Mouse (Mus musculus) intestine, postnatal 0 days (tissue): ENCODE measurements around the gene Rab35. TPM values are rescaled to one million over a fixed set of nuclear protein-coding genes. Genes with fewer than 3 reads are reported as not detected.

ENCODE experiments used
- ATAC-seq: fragments of 200-750 bp; cut with Nextera tagmentation; 2 replicates; pipeline ENCODE4 v1.8.0; 2017; ENCODE audit warnings: mild to moderate bottlenecking, moderate TSS enrichment, moderate library complexity
- H3K27ac ChIP-seq: fragments of 300-500 bp; sonication (generic); 2 replicates; pipeline ENCODE4 v1.5.1; 2014; ENCODE audit warnings: mild to moderate bottlenecking, low read depth, low read length, moderate library complexity
- H3K27me3 ChIP-seq: fragments of 300-500 bp; sonication (generic); replicated peaks from 2 replicates; pipeline ENCODE4 v1.6.1; 2014; ENCODE audit warnings: low read length, mixed read lengths; ENCODE audit not compliant: control insufficient read depth, insufficient read depth
- H3K36me3 ChIP-seq: fragments of 300-500 bp; sonication (generic); 2 replicates; pipeline ENCODE4 v1.6.1; 2014; ENCODE audit warnings: mild to moderate bottlenecking, moderate library complexity; ENCODE audit not compliant: control insufficient read depth, insufficient read depth
- H3K4me1 ChIP-seq: fragments of 300-500 bp; sonication (generic); replicated peaks from 2 replicates; pipeline ENCODE4 v1.6.1; 2014; ENCODE audit warnings: antibody characterized with exemption, low read length, mixed read lengths; ENCODE audit not compliant: control insufficient read depth, insufficient read depth
- H3K4me2 ChIP-seq: fragments of 300-500 bp; sonication (generic); replicated peaks from 2 replicates; pipeline ENCODE4 v1.6.1; 2014; ENCODE audit warnings: low read depth, mild to moderate bottlenecking, moderate library complexity
- H3K4me3 ChIP-seq: fragments of 300-500 bp; sonication (generic); 2 replicates; pipeline ENCODE4 v1.5.1; 2014; ENCODE audit warnings: low read depth, low read length
- H3K9ac ChIP-seq: fragments of 300-500 bp; sonication (generic); 2 replicates; pipeline ENCODE4 v1.6.1; 2014; ENCODE audit warnings: mild to moderate bottlenecking, low read depth, low read length
- H3K9me3 ChIP-seq: fragments of 300-500 bp; sonication (generic); 2 replicates; pipeline ENCODE4 v1.6.1; 2016; ENCODE audit warnings: mixed run types; ENCODE audit not compliant: control insufficient read depth
- CTCF ChIP-seq: sonication (generic); IDR thresholded peaks from 2 replicates; pipeline ENCODE4 v1.5.1; 2016; ENCODE audit warnings: low read depth, mild to moderate bottlenecking, control low read depth, antibody characterized with exemption, moderate library complexity
- WGBS: fragments of 180-500 bp; shearing (Covaris S2); extraction: QIAGEN DNeasy Blood & Tissue Kit; methylation state at CpG from one replicate; pipeline ENCODE4 v1.1.7; 2014; 5-methylcytosine and 5-hydroxymethylcytosine counted together
- polyA plus RNA-seq: library from polyadenylated mRNA; unstranded; fragments of >200 nt; fragmentation: Nextera tagmentation; extraction: Ambion mirVana; gene quantifications from 2 replicates; pipeline ENCODE4 v1.2.1, GENCODE M21; 2015

The Rab35 gene
- polyA plus RNA-seq, 1 experiment from 2014 or later, result 17.3 TPM

GRCm38 (mm10) chr5:115603561-115603960 lies 28.1 kb upstream of the Rab35 start:
- TF ChIP-seq CTCF, result no peak

GRCm38 (mm10) chr5:115611566-115611965 lies 20.1 kb upstream of the Rab35 start:
- no peak for TF ChIP-seq CTCF
- Histone ChIP-seq H3K9ac (no peak overlapping the region), H3K27me3 (no peaks in the 10 kb centered on the region), H3K27ac (no peak overlapping the region), H3K4me2 (no peak overlapping the region), H3K4me1 (no peaks in the 10 kb centered on the region), H3K9me3 (no peaks in the 10 kb centered on the region), H3K4me3 (no peak overlapping the region), H3K36me3 (peaks cover 92% of the 10 kb centered on the region)
- ATAC-seq, result no peak
- WGBS, result 92% methylated on average over 11 of the region's 11 CpGs

More at GRCm38 (mm10) chr5:115603561-115603960, 28.1 kb upstream of the Rab35 start:
- ATAC-seq, result no peak
- Histone ChIP-seq H3K27ac (no peak overlapping the region), H3K4me3 (no peak overlapping the region), H3K27me3 (no peaks in the 10 kb centered on the region), H3K9me3 (no peaks in the 10 kb centered on the region), H3K4me1 (no peaks in the 10 kb centered on the region), H3K36me3 (peaks cover 85% of the 10 kb centered on the region), H3K4me2 (no peak overlapping the region), H3K9ac (no peak overlapping the region)
- 94% methylated on average over 6 of the region's 6 CpGs for WGBS

- H3K9ac ChIP-seq, result no peak overlapping the region
- H3K27ac ChIP-seq, result no peak overlapping the region
- no peak overlapping the region for H3K4me3 ChIP-seq
- no peak overlapping the region for H3K4me2 ChIP-seq
- ATAC-seq, result no peak
- no peaks in the 10 kb centered on the region for H3K4me1 ChIP-seq
- no peaks in the 10 kb centered on the region for H3K27me3 ChIP-seq
- WGBS, result 85% methylated on average over 9 of the region's 9 CpGs
- TF ChIP-seq CTCF, result no peak
- peaks cover 94% of the 10 kb centered on the region for H3K36me3 ChIP-seq
- H3K9me3 ChIP-seq, result no peaks in the 10 kb centered on the region
Measured at GRCm38 (mm10) chr5:115613332-115613731, 18.4 kb upstream of the Rab35 start.

DNA sequence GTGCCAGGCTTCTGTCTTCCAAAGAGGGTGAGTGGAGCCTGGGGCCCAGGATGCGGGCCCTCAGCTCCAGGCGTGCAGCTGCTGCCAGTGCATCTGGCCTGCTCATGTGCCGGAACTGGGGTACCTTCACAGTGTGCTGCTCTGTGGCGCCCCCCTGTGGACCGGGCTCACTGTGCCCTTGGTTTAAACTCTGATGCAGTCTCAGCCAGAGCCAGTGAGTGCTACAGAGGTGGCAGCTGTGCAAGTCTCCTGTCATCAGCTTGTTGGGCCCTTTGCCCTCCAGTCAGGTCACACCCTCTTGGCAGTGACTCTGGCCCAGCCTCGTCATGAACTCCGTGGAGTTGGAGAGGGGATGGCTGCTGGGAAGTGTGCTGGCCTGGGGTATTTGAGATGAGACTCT lies 16.8 kb upstream of the Rab35 start:
- no peak overlapping the region for H3K9ac ChIP-seq
- H3K36me3 ChIP-seq, result peaks cover 95% of the 10 kb centered on the region
- H3K4me2 ChIP-seq, result no peak overlapping the region
- no peak overlapping the region for H3K4me3 ChIP-seq
- no peaks in the 10 kb centered on the region for H3K9me3 ChIP-seq
- 77% methylated on average over 7 of the region's 7 CpGs for WGBS
- H3K4me1 ChIP-seq, result no peaks in the 10 kb centered on the region
- H3K27me3 ChIP-seq, result no peaks in the 10 kb centered on the region
- no peak overlapping the region; the same call in 1 of the 2 replicates for H3K27ac ChIP-seq
- peak; percentile 48; the same call in 1 of the 2 replicates for ATAC-seq
- peak; percentile 79 for TF ChIP-seq CTCF

GRCm38 (mm10) chr5:115619690-115620089 lies 12.0 kb upstream of the Rab35 start:
- Histone ChIP-seq H3K27ac (no peak overlapping the region), H3K36me3 (peaks cover 67% of the 10 kb centered on the region)
- no peak for ATAC-seq

DNA sequence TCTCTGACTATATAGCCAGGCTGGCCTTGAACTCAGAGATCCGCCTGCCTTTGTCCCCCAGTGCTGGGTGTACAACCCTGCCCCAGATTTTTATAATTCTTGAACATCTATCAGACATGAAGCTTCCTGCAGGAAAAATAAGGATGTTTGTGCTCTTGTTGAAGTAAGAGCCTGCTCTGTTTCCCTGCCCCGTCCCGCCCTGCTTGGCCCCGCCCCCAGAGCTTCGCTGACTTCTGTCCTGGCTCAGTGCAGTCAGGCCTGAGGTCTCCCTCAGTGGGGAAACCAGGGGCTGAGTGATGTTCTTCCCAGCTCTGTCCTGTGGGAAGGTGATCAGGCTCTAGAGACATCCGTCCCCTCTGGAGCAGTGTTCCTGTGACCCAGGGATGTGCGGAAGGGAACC lies 9.0 kb upstream of the Rab35 start:
- Histone ChIP-seq H3K36me3 (peaks cover 39% of the 10 kb centered on the region), H3K27ac (no peak overlapping the region)

More at GRCm38 (mm10) chr5:115619690-115620089, 12.0 kb upstream of the Rab35 start:
- TF ChIP-seq CTCF, result no peak
- no peaks in the 10 kb centered on the region for H3K9me3 ChIP-seq
- H3K27me3 ChIP-seq, result no peaks in the 10 kb centered on the region
- no peak overlapping the region for H3K4me3 ChIP-seq
- no peak overlapping the region for H3K9ac ChIP-seq
- 69% methylated on average over 15 of the region's 15 CpGs for WGBS
- no peak overlapping the region for H3K4me2 ChIP-seq
- no peaks in the 10 kb centered on the region for H3K4me1 ChIP-seq

More for the DNA sequence above, 9.0 kb upstream of the Rab35 start:
- ATAC-seq, result no peak
- no peaks in the 10 kb centered on the region for H3K9me3 ChIP-seq
- H3K27me3 ChIP-seq, result no peaks in the 10 kb centered on the region
- no peak for TF ChIP-seq CTCF
- H3K4me3 ChIP-seq, result no peak overlapping the region
- no peak overlapping the region for H3K4me2 ChIP-seq
- WGBS, result 72% methylated on average over 7 of the region's 7 CpGs
- no peak overlapping the region for H3K9ac ChIP-seq
- no peaks in the 10 kb centered on the region for H3K4me1 ChIP-seq
